Mouse (Mus musculus): ENCODE measurements around the gene Nuak2.
"Not testable (repeated sequence)": the region's sequence is repeated elsewhere in the genome, so short reads cannot be mapped to it uniquely, and the experiment has no call there.

The Nuak2 gene

DNA sequence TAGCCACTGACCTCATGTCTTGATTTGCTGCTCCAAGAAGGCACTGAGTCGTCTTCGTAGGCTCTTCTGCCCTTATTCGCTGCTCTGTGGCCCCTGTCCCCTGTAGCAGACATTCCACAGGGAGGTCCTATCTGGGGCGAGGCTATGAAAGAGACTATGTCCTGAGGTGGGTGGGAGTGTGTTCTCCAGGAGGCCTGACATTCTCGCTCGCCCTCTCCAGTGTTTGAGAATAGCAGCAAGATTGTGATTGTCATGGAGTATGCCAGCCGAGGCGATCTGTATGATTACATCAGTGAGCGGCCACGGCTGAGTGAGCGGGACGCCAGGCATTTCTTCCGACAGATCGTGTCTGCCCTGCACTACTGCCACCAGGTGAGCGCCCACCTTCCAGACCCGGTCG is 11.6 kb downstream of the Nuak2 start:
- no peak for DNase-seq (ENCODE audit: low spot score)

DNA sequence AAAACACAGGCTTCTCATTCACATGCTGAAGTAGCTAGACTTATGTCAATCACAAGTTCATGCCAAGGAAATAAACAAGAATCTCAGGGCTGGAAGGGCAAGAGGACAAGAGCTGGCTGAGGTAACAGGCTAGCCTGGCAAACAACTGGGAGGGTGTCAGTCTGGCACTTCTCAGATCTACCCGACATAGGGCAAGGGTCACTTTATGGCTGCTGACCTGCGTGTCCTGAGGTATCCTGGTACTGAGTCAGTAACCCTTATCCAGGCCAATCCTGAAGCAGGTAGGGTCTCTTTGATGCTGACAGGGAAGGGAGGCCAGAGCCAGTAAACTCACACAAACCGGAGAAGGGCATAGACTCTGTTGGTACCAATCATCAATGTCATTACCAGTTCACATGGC is 12.6 kb downstream of the Nuak2 start:
- DNase-seq (ENCODE audit: low spot score): no peak

DNA sequence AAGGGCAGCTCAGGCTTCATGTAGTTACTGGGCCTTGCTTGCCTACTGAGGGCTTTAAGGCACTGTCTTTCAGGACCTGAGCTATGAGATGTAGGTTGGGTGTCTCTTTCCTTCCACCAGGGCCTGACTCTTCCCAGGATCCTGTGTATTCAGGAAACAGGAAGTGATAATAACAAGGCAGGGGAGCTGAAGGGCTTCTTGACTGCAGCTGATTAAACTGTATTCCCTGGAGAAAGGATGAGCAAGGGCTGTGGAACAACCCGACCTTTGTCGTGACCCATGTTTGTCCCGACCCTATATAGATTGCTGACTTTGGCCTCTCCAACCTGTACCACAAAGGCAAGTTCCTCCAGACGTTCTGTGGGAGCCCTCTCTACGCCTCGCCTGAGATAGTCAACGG is 13.7 kb downstream of the Nuak2 start:
- no peak for DNase-seq (ENCODE audit: low spot score)

DNA sequence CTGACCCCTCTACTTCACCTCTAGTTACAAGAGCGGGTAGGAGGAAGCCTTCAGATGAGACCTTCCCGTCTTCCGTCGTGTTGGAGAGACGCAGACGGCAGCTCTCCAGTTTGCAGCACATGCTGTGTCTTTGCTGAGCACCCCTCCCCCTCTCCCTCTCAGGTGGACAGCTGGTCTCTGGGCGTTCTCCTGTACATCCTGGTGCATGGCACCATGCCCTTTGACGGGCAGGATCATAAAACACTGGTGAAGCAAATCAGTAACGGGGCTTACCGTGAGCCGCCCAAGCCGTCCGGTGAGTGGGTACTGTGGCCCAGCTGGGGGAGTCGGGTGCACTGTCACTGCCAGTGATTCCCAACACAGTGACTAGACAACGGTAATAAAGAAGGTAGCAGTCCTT is 14.5 kb downstream of the Nuak2 start:
- DNase-seq (ENCODE audit: low spot score): no peak

DNA sequence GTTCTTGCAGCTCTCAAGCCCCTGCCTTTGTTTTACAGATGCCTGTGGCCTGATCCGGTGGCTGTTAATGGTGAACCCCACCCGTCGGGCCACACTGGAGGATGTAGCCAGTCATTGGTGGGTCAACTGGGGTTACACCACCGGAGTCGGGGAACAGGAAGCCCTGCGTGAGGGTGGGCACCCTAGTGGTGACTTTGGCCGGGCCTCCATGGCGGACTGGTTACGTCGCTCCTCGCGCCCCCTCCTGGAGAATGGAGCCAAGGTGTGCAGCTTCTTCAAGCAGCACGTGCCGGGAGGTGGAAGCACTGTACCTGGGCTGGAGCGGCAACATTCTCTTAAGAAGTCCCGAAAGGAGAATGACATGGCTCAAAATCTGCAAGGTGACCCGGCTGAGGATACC is 15.4 kb downstream of the Nuak2 start:
- DNase-seq (ENCODE audit: low spot score): no peak

DNA sequence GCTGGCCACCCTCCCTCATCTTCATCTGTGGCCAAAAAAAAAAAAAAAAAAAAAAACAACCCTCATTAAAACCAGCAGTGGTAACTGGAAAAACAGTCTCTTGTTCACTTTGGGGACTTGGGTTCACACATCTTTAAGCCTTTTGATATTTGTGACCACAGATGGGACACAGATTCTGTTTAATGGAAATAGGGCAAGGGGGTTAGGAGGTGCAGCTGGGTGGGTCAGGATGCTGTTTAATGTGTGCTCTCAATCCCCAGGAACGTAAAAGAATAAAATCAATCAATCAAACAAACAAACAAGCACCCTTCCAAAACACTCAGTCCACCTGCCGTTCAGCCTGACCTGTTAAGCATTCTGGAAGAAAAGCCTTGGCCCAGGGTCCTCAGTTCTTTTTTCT is 17.3 kb downstream of the Nuak2 start:
- DNase-seq (ENCODE audit: low spot score): no peak

DNA sequence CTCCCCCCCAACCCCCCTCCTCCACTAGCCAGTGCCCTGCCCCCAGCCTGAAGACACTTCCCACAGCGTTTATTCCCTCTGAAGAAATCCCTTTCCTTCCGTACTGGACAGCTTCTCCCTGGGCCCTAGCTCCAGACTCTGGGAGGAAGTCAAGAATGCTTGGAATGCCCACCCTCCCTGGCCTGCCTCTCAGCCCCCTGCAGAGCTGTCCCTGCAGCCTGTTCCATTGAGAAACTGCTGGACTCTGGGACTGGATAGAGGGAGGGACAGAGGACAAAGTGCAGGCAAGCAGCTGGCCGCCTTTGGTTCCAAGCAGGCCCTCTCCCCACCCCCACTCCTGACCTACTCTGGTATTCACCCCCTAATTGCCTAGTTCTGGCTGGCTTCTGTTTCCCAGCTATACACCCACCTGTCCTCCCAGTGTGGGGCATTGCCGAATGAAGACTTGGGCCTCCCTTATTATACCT is 17.8 kb downstream of the Nuak2 start:
- DNase-seq (ENCODE audit: low spot score): peak; percentile 31

DNA sequence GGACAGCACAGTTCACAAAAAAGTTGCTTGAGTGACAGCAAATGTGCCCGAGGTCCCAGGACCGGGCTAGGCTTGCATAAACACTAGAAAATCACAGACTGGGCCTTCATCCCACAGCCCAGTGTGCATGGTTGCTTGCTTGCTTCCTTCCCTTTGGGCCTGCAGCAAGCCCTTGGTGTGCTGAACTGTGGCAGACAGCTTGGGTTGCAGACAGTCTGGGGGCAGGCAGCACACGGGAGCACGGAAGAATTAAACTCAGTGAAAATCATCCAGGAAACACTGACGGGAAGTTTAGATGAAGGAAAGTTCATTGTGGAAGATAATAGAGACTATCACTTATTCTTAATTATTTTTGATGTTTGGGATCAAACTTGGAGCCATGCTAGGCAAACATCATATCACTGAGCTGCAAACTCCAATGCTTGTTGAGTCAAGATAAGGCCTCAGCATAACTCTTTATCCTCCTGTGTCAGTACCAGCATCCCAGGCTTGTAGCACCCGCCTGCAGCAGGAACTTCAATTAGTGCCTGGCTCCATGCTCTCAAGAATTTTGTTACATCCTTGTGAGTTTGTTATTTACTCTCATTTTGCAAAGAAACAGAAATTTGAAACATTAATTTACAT is 18.4 kb downstream of the Nuak2 start:
- DNase-seq (ENCODE audit: low spot score): no peak

DNA sequence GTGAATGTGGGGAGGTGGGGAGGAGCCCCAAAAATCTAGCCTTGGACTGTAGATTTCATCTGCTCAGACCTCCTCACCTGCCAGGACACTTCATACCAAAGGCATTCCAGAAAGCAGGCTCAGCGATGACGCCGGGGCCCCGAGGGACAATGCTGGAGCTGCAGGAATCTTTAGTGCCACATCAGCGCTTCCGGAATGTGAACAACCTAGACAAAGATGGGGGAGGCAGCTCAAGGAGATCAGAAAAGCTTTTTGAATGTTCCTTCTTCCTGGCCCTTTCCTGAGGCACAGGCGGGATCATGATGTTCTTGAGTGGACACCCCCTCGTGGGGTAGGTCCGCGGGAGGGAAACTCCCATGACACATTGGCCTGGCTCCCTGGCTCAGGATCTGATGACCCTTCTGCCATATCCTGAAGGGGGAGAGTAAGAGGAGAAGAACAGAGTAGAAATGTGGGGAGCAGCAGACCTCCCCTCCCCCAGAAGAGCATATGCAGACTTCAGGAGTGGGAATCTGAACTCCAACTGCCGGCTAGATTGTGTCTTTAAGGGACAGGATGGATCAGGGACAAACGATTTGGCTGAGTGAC is 19.5 kb downstream of the Nuak2 start:
- no peak for DNase-seq (ENCODE audit: low spot score)

DNA sequence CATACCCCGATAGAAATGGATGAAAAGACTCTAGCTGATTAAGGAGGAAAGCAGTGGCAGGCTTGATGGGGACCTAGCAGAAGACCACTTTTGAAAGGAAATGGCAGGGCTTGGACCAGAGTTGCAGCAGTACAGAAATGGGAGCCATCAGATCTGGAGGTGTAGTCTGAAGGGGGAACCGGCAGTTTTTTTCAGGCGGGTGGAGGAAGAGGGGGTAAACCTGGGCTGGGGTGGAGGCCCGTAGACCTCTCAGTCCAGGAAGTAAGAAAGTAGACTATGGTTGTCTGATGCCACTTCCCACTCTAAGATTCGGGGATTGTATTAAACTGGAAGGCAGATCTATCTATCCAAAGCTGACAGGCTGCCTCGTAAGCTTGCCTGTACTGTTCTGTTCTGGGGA is 21.0 kb downstream of the Nuak2 start:
- no peak for DNase-seq (ENCODE audit: low spot score)

DNA sequence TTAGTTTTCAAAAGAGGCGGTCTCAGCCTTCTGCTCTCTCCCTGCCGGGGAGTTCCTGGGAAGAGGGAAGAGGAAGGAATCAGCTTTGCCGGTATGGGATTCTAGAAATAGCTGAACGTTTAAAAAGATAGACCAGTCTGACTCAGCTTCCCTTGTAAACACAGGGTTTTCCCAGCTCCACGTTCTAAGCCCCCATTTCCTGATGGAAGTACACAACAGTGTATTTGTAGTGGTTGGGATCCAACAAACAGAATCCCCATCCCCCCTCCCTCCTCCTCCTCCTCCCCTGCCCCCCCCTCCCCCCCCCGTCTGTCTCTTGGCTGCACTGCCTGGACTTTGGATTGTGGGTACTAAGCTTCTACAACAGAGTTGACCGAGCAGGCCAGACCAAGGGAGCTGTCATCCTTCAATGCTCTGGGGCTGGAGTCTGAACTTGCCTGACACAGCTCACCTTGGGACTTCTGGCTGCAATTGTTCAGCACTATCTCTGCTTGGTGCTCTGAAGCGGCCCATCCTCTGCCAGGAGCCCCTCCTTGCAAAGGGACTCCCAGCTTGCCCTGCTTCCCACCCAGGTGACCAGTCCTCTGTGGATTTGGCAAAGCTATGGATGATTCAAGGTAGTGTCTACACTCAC is 22.2 kb downstream of the Nuak2 start:
- no peak for DNase-seq (ENCODE audit: low spot score)

DNA sequence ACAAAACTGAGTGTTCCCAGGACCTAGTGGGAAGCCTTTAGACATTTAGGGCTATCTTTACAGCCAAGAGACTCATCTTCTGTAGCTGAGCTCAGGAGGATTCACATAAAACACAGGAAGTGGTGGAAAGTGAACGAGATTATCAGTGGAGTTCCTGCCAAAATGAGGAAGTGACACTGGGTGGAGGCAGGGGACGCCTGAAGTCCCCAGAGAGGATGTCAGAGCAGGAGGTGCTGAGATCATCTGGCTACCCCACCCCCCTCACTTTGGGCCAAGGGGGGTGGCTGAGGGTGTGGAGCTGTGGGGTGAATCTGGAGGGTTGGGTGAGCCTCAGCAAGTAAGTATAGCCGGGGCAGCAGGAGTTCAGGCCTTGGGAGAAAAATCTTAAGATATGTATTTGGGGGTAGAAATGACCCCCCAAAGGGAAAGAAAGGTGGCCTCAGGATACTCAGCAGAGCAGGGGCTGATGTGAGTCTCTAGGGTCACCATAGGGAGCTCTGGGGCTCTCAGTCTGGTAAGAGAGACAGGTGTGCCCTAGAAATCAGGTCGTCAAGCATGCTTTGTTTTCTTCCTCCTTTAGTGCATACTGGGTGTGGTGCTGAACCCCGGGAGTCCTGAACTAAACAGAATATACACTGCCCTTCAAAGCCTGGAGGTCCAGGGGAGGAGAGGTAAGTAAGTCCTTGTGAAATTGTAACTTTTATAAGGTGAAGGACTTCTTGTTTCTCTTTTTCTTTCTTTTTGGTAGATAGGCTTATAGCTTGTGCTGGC is 26.0 kb downstream of the Nuak2 start:
- no peak for DNase-seq (ENCODE audit: low spot score)

DNA sequence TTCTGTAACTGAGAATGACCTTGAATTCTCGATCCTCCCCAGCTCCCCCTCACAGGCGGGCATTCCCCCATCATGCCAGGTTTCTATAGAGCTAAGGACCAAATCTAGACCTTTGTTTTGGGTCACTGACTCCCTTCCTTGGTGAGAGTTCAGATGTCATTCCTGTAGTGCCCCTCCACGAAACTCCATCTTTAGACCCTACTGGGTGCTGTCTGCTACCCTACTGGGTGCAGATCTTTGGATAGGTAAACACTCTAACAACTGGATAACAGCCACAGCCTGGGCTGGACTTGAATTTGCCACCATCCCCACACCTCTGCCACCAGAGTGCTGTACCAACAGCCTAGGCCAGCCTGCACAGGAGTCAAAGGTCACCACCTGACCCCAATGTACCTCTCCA is 26.6 kb downstream of the Nuak2 start:
- no peak for DNase-seq (ENCODE audit: low spot score)

DNA sequence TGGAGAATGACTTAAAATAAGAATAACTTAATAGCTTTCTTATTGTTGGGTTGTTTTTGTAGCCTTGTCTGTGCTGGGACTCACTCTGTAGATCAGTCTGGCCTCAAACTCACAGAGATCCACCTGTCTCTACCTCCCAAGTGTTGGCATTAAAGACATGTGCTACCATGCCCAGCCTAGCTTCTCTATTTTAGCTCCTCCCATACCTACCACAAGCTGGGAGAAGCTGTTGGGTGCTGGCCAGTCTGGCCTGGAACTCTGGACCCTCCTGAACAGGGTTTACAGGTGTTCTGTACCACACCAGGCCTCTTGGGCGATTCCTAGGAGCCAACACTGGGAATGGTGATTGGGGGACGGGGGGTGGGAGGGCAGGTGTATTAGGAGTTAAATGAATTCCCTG is 27.3 kb downstream of the Nuak2 start:
- DNase-seq (ENCODE audit: low spot score): no peak

DNA sequence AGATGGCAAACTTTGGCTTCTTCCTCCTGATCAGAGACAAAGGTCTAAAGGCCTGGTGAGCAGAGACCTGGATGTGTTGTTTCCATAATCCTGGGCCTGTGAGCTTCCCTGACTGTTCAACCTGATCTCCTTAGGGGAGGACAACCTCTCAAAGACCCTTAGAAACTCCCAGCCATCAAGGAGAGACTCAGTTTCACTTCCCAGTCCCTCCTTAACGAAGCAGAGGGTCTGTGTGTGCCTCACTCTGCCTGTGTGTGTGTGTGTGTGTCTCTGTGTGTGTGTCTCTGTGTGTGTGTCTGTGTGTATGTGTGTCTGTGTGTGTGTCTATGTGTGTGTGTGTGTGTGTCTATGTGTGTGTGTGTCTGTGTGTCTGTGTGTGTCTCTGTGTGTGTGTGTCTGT is 27.7 kb downstream of the Nuak2 start:
- DNase-seq (ENCODE audit: low spot score): no peak

DNA sequence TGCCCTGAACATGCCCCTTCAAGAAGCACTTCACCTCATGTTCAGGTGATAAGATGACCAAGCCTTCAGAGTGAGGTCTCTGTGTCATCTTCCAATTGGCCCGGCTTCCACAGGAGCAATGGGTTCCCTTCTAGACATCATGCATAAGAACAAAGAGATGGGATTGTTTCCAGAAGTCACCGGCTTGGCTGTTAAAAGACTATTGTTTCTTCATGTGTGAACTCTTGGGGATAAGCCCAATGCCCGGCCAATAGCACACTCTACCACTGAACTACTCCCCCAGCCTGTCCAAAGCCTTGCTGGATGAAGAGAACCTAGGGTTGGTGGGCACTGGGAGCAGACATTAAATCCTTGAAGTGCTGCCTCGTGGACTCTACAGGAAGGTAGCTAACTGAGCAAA is 29.6 kb downstream of the Nuak2 start:
- no peak for DNase-seq (ENCODE audit: low spot score)

DNA sequence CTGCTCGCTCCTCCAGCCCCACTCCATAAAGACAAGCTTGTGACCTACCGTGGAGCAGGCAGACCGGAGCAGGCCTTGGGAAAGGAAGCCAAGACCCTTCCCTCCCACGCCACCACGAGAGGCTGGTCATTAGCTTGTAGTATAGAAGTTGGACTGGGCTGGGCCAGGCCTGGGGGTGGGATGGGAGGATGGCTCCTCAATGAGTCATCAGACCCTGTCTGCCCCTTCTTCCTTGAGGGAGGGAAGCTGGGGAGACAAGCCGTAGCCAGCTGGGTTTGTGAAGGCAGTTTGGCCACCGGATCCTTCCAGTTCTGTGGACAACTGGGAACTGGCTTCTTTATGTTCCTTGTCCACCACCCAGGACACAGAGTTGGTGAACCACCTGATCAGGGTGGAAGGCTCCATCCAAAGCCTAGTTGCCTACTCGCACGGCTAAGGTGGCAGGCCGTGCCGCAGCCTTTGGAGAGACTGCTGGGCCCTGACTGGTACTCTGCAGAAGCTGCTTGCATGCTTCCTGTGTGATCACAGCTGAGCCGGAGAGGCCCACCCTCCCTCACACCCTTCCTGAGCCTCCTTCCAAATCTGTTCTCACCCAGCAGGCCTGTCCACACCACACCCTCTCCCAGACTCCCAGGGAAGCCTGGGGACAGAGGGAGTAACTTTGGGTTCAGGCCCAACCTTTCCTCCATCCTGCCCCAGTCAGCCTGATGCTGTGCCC is 30.4 kb downstream of the Nuak2 start:
- peak; percentile 36 for DNase-seq (ENCODE audit: low spot score)

DNA sequence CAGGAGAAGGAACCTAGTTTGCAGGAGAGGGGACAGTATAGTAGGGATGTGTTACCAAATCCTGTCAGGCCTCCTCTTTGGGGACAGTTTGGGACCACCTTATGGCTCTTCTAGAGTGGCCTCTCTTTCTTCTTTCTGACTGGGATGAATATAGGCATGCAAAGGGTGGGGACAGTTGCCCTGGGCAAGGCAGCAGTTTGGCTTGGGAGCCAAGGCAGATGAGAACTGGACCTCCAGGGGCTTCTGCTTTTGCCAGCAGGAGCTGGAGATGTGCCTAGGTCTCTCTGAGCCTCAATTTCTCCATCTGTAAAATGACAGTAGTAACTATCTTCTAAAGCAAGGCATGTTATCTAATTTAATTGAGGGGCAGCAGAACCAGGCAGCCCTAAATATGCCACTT is 31.0 kb downstream of the Nuak2 start:
- no peak for DNase-seq (ENCODE audit: low spot score)

DNA sequence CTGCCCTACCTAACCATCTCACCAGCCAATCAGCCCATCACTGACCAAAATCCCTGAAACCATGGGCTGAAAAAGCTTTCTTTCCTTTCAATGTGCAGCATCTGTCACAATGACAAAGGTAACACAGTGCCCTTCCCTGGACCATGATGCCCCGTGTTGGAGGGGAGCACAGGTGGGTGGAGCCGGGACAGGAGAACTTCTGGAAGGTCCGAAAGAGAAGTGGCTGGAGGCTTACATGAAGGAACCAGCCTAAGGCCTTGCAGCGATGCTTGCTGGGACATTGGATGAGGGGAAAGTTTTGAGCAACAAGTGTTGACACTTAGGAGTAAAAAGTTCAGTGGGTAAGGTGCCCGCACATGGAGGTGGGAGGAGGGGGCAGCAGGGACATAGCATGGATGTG is 32.5 kb downstream of the Nuak2 start:
- no peak for DNase-seq (ENCODE audit: low spot score)

DNA sequence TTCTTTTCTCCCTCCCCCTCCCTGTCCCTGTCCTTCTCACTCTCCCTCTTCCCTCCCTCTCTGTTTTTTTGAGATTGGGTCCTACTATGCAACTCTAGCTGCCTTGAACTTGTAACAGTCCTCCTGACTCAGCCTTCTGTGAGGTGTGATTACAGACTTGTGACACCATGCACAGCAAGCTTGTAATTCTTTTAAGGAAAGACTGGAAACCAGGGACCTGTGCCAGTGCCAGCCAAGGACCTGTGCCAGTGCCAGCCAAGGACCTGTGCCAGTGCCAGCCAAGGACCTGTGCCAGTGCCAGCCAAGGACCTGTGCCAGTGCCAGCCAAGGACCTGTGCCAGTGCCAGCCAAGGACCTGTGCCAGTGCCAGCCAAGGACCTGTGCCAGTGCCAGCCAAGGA is 33.1 kb downstream of the Nuak2 start:
- DNase-seq (ENCODE audit: low spot score): not testable (repeated sequence)

DNA sequence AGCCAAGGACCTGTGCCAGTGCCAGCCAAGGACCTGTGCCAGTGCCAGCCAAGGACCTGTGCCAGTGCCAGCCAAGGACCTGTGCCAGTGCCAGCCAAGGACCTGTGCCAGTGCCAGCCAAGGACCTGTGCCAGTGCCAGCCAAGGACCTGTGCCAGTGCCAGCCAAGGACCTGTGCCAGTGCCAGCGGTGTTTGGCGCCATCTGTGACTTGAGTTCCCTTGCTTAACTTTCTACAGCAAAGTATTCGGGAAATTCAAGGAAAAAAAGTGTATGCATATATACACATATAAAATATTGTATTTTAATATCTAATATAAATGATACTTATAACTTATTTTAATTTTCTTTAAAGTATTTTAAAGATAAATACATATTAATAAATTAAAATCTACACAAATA is 33.7 kb downstream of the Nuak2 start:
- DNase-seq (ENCODE audit: low spot score): not testable (repeated sequence)

DNA sequence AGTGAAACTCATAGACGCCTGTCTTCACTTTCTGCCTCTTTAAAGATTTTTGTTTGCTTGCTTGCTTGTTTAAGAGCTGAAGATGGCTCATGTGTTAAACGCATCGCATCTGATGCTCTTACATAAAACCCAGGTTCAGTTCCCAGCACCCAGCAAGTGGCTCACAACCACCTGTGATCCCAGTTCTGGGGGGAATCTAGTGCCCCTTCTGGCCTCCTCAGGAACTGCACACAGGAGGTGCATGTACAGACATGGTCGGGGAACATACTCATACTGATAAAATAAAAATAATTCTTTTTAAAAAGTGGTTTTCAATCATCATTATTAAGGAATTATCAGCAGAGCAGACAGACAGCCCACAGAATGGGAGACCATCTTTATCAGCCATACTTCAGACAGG is 35.1 kb downstream of the Nuak2 start:
- DNase-seq (ENCODE audit: low spot score): no peak

All from ovary, postnatal 36 days (tissue).